Mouse (Mus musculus) myocyte (in vitro differentiated cells): ENCODE measurements around the gene Son.

ENCODE experiments used
- MAX ChIP-seq: IDR thresholded peaks from one replicate; pipeline ENCODE4 v1.6.1; 2011; ENCODE audit warnings: low read depth, mild to moderate bottlenecking, control low read depth
- MYOD1 ChIP-seq, 3 experiments: IDR thresholded peaks; one replicate each; pipeline ENCODE4 v1.6.1; 2011; ENCODE audit warnings: control low read depth in 2 of 3, low read depth in 2 of 3, mild to moderate bottlenecking in 2 of 3, moderate library complexity in 1 of 3; ENCODE audit not compliant: insufficient read length in 2 of 3, control insufficient read depth in 1 of 3
- POLR2A ChIP-seq: IDR thresholded peaks from one replicate; pipeline ENCODE4 v1.6.1; 2011; ENCODE audit warnings: low read depth, mild to moderate bottlenecking, control low read depth, moderate library complexity; ENCODE audit not compliant: insufficient read length
- REST ChIP-seq: IDR thresholded peaks from one replicate; pipeline ENCODE4 v1.6.1; 2011; ENCODE audit warnings: mild to moderate bottlenecking, control low read depth, moderate library complexity; ENCODE audit not compliant: insufficient read depth, insufficient read length
- TCF3 ChIP-seq: IDR thresholded peaks from one replicate; pipeline ENCODE4 v1.6.1; 2011; ENCODE audit warnings: low read depth, control low read depth; ENCODE audit not compliant: insufficient read length

GRCm38 (mm10) chr16:91605156-91605555 is 42.1 kb upstream of the Son start:
- TF ChIP-seq REST (no peak), POLR2A (no peak), MAX (no peak), TCF3 (no peak), MYOD1 (IDR thresholded peaks at IDR 0.05; ENCODE audit: control insufficient read depth in 1 of 3, insufficient read length in 2 of 3, low read depth in 2 of 3) (no peak)
